Mouse (Mus musculus) intestine, embryonic 16.5 days (tissue): Measurements from ENCODE around the gene Rgs5. TPM values are rescaled to one million over a fixed set of nuclear protein-coding genes. Genes with fewer than 3 reads are reported as not detected.

Source experiments
- polyA plus RNA-seq: library from polyadenylated mRNA; unstranded; fragments of >200 nt; fragmentation: Nextera tagmentation; extraction: Ambion mirVana; gene quantifications from 2 replicates; pipeline ENCODE4 v1.2.1, GENCODE M21; 2015

The Rgs5 gene
- polyA plus RNA-seq, 1 experiment from 2014 or later: 10.0 TPM

Other genes with a start within 250 kb of the Rgs5 start
- gene Nuf2, start 124.0 kb upstream of the Rgs5 start, polyA plus RNA-seq: 31.5 and 39.3 TPM in 2 replicates
- gene Rgs4, start 92.1 kb downstream of the Rgs5 start, polyA plus RNA-seq: 4.3 and 5.3 TPM in 2 replicates